Comparison of ENCODE assay signal across 13 mouse cellular contexts in the genomic region with DNA sequence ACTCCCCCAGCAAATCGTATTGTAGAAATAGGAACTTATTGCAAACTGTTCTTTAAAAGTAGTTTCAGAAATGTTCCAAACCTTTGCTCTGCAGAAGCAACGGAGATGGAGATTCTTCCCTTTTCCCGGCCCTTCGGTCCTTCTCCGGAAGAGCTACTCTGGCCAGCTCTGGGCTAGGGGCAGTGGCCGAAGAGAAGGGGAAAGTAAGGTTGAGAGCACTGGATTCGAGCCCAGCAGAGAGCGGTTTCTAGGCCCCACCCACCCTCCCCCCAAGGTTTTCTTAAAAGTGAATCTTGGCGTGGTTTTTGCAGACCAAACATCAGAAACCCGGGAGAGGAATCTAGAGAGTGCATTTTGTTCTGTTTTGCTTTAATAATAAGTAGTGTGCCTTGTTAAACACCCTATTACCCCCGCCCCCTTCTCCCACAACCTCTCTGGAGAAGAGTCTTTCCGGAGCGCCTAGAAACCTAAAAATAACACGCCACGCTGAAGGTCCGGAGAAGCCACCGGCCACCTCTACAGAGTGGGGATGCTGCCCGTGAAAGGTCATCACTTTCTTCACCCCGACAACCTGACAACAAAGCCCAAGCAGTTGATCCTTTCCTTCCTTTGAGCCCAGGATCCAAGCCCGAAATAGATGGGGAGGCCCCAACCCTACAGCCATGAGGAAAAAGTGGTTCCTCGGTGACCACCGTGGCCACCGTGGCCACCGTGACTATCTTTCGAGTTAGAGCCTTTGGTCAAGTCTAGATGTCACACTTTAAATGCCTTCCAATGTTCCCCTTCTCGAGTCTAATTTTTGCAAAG. TPM values are rescaled to one million over a fixed set of nuclear protein-coding genes. Genes with fewer than 3 reads are reported as not detected.
A peak's percentile ranks its signal among the peaks of the same experiment; 100 is the strongest.
DNase-seq lines count a peak whose midpoint lies in the region; ATAC-seq and TF ChIP-seq lines count a peak whose summit lies in the region.
"Had no signal": no experiment of that assay in that cellular context is flagged by ENCODE, and none has a peak within 500 bp of the region (broad histone marks: within the 10 kb centered on the region; RNA-seq: fewer than 3 reads in every experiment).

No protein-coding gene starts in this region.

- WGBS in liver, adult 2 months, result 3% methylated on average over 26 of the region's 26 CpGs
- 1% methylated on average over 26 of the region's 26 CpGs for WGBS in embryonic facial prominence, embryonic 14.5 days
- 2% methylated on average over 26 of the region's 26 CpGs for WGBS in intestine, embryonic 14.5 days

- peak overlapping the region; percentile 4; the same call in 1 of the 2 replicates for H3K4me3 ChIP-seq in liver, adult 2 months (ENCODE audit: insufficient read depth, low read depth, low read length)
- peak overlapping the region; percentile 33 for H3K4me3 ChIP-seq in embryonic facial prominence, embryonic 14.5 days (ENCODE audit: low read depth, low read length)
- peak overlapping the region; percentile 41 for H3K4me3 ChIP-seq in intestine, embryonic 14.5 days (ENCODE audit: low read depth, low read length)

- H3K27me3 ChIP-seq in liver, adult 2 months (ENCODE audit: control insufficient read depth, insufficient read depth, low read length), result peaks cover 10% of the 10 kb centered on the region; the same call in 1 of the 2 replicates
- H3K27me3 ChIP-seq in embryonic facial prominence, embryonic 14.5 days (replicated peaks; ENCODE audit: control insufficient read depth, insufficient read depth, low read length), result peaks cover 99% of the 10 kb centered on the region
- peaks cover 47% of the 10 kb centered on the region for H3K27me3 ChIP-seq in intestine, embryonic 14.5 days (replicated peaks; ENCODE audit: control insufficient read depth, insufficient read depth, low read length)

- no peak for TF ChIP-seq CTCF in liver, adult 2 months (IDR thresholded peaks at IDR 0.05; ENCODE audit: low read depth, low read length)

- H3K4me2 ChIP-seq in embryonic facial prominence, embryonic 14.5 days (ENCODE audit: low read depth, low read length), result peak overlapping the region; percentile 53
- peak overlapping the region; percentile 53 for H3K4me2 ChIP-seq in intestine, embryonic 14.5 days (ENCODE audit: low read length)

- H3K36me3 ChIP-seq in liver, adult 2 months (ENCODE audit: control insufficient read depth, insufficient read depth, low read length), result no peaks in the 10 kb centered on the region
- H3K36me3 ChIP-seq in embryonic facial prominence, embryonic 14.5 days (ENCODE audit: control insufficient read depth, insufficient read depth, low read length), result no peaks in the 10 kb centered on the region
- no peaks in the 10 kb centered on the region for H3K36me3 ChIP-seq in intestine, embryonic 14.5 days (ENCODE audit: control insufficient read depth, insufficient read depth, low read length)

- DNase-seq in liver, adult 2 months (ENCODE audit: extremely low read depth, low read depth, low spot score), result no peak
- no peak for DNase-seq in liver
- no peak for DNase-seq in embryonic facial prominence, embryonic 14.5 days (ENCODE audit: low spot score)
- peak; percentile 70 for DNase-seq in intestine, embryonic 14.5 days (ENCODE audit: low spot score)
- peak; percentile 59 for DNase-seq in neural tube, embryonic 10.5 days (ENCODE audit: extremely low spot score, low spot score)
- no peak for DNase-seq in Muller cell, postnatal 12 days (ENCODE audit: inconsistent ontology term)
- DNase-seq in spleen, adult 12 weeks (ENCODE audit: low spot score), result no peak
- DNase-seq in cerebellum, postnatal 10 days, result no peak
- DNase-seq: cerebellum, postnatal 25 days; kidney, adult 8-10 months; lung, postnatal 4 days; right cerebral cortex, postnatal 14 days had no signal

- no peak for ATAC-seq in embryonic facial prominence, embryonic 14.5 days (ENCODE audit: low read depth)
- ATAC-seq in intestine, embryonic 14.5 days (replicated peaks; ENCODE audit: low FRiP score, low TSS enrichment, low read depth), result no peak

- H3K4me1 ChIP-seq in liver, adult 2 months (ENCODE audit: control insufficient read depth, insufficient read depth, low read length), result no peaks in the 10 kb centered on the region
- no peaks in the 10 kb centered on the region for H3K4me1 ChIP-seq in embryonic facial prominence, embryonic 14.5 days (ENCODE audit: control insufficient read depth, insufficient read depth, low read length)
- peaks cover 5% of the 10 kb centered on the region; the same call in 1 of the 2 replicates for H3K4me1 ChIP-seq in intestine, embryonic 14.5 days (replicated peaks; ENCODE audit: control insufficient read depth, insufficient read depth, low read length)

- peak overlapping the region; percentile 8; the same call in 1 of the 2 replicates for H3K27ac ChIP-seq in liver, adult 2 months (replicated peaks; ENCODE audit: insufficient read depth, low read depth, low read length)
- peak overlapping the region; percentile 77 for H3K27ac ChIP-seq in embryonic facial prominence, embryonic 14.5 days (replicated peaks; ENCODE audit: low read depth, low read length)
- peak overlapping the region; percentile 85 for H3K27ac ChIP-seq in intestine, embryonic 14.5 days (ENCODE audit: low read depth)

- no peaks in the 10 kb centered on the region for H3K79me2 ChIP-seq in liver, adult 2 months (ENCODE audit: control insufficient read depth, insufficient read depth, low read length)

- peak overlapping the region; percentile 31 for H3K9ac ChIP-seq in liver, adult 2 months (ENCODE audit: low read depth, low read length)
- H3K9ac ChIP-seq in embryonic facial prominence, embryonic 14.5 days (ENCODE audit: low read depth, low read length), result peak overlapping the region; percentile 62
- H3K9ac ChIP-seq in intestine, embryonic 14.5 days (ENCODE audit: low read length), result peak overlapping the region; percentile 61

- no peak for TF ChIP-seq POLR2A in liver, adult 2 months (IDR thresholded peaks at IDR 0.05; ENCODE audit: extremely low read depth, insufficient read depth, low read length)

- no peaks in the 10 kb centered on the region for H3K9me3 ChIP-seq in embryonic facial prominence, embryonic 14.5 days (ENCODE audit: control insufficient read depth, low read length)
- H3K9me3 ChIP-seq in intestine, embryonic 14.5 days (ENCODE audit: control insufficient read depth, low read length), result no peaks in the 10 kb centered on the region

RNA-seq across cellular contexts. Expression of a gene that starts 12.1 kb away (rescaled TPM):
- 1.9 and 2.0 TPM in 2 replicates for total RNA-seq in liver, adult 2 months (2014; rRNA removed)
- polyA plus RNA-seq in liver, adult 2 months (2012; rRNA removed), result 3.9 and 4.1 TPM in 2 replicates
- 2.9 and 3.6 TPM in 2 replicates for polyA plus RNA-seq in embryonic facial prominence, embryonic 14.5 days (2014; fragmentation: Nextera tagmentation; extraction: Ambion mirVana)
- polyA plus RNA-seq in intestine, embryonic 14.5 days (2014; fragmentation: Nextera tagmentation; extraction: Ambion mirVana), result 13.1 and 15.9 TPM in 2 replicates
- total RNA-seq: layer of hippocampus, postnatal 14 days had no signal

Comparison
In these comparisons a context has a peak if more than half of its experiments do, and no peak if none do; other contexts are left out.
1. DNase-seq: peak in intestine, embryonic 14.5 days (single experiment) and neural tube, embryonic 10.5 days (single experiment); none in liver, adult 2 months (single experiment), liver (single experiment), embryonic facial prominence, embryonic 14.5 days (single experiment), Muller cell, postnatal 12 days (single experiment), spleen, adult 12 weeks (single experiment) and cerebellum, postnatal 10 days (0 of 2).
2. H3K27ac ChIP-seq: peak in every context shown above with its lines; median percentile 85 in intestine, embryonic 14.5 days; 77 in embryonic facial prominence, embryonic 14.5 days; 8 in liver, adult 2 months.
3. Peak in every context shown above with its lines, with median percentiles within 50 percentile points of each other: H3K4me3 ChIP-seq and H3K9ac ChIP-seq.